Mouse (Mus musculus): Measurements from ENCODE around the gene Cmip.

Gene Cmip

GRCm38 (mm10) chr8:117258576-117259040, 1.7 kb downstream of the Cmip start:
- no peak for DNase-seq

- peak; percentile 22 for DNase-seq
Observed at GRCm38 (mm10) chr8:117259431-117260001, 2.7 kb downstream of the Cmip start.

GRCm38 (mm10) chr8:117260234-117260929, 3.5 kb downstream of the Cmip start:
- DNase-seq, result no peak

- DNase-seq, result no peak
Observed at GRCm38 (mm10) chr8:117260930-117261475, 4.1 kb downstream of the Cmip start.

- DNase-seq, result no peak
Observed at GRCm38 (mm10) chr8:117261702-117262101, 4.8 kb downstream of the Cmip start.

- no peak for DNase-seq
Observed at GRCm38 (mm10) chr8:117262685-117263084, 5.8 kb downstream of the Cmip start.

GRCm38 (mm10) chr8:117263442-117263841, 6.6 kb downstream of the Cmip start:
- no peak for DNase-seq

GRCm38 (mm10) chr8:117265079-117265478, 8.2 kb downstream of the Cmip start:
- DNase-seq, result no peak

- no peak for DNase-seq
Observed at GRCm38 (mm10) chr8:117267403-117268129, 10.7 kb downstream of the Cmip start.

GRCm38 (mm10) chr8:117278234-117278633, 21.4 kb downstream of the Cmip start:
- DNase-seq, result no peak

GRCm38 (mm10) chr8:117278668-117279132, 21.8 kb downstream of the Cmip start:
- DNase-seq, result peak; percentile 43

- no peak for DNase-seq
Observed at GRCm38 (mm10) chr8:117280488-117280887, 23.6 kb downstream of the Cmip start.

GRCm38 (mm10) chr8:117281676-117282075, 24.8 kb downstream of the Cmip start:
- DNase-seq, result no peak

GRCm38 (mm10) chr8:117282141-117282950, 25.5 kb downstream of the Cmip start:
- DNase-seq, result no peak

GRCm38 (mm10) chr8:117284768-117285484, 28.1 kb downstream of the Cmip start:
- DNase-seq, result no peak

- no peak for DNase-seq
Observed at GRCm38 (mm10) chr8:117287966-117288365, 31.1 kb downstream of the Cmip start.

- DNase-seq, result no peak
Observed at GRCm38 (mm10) chr8:117289016-117289415, 32.2 kb downstream of the Cmip start.

GRCm38 (mm10) chr8:117290506-117290905, 33.6 kb downstream of the Cmip start:
- DNase-seq, result no peak

- DNase-seq, result no peak
Observed at GRCm38 (mm10) chr8:117292262-117292661, 35.4 kb downstream of the Cmip start.

- DNase-seq, result no peak
Observed at GRCm38 (mm10) chr8:117294812-117295211, 37.9 kb downstream of the Cmip start.

GRCm38 (mm10) chr8:117297913-117298518, 41.2 kb downstream of the Cmip start:
- no peak for DNase-seq
